Mouse (Mus musculus): ENCODE results near the gene Tmem120b.

- TF ChIP-seq POLR2A (IDR thresholded peaks at IDR 0.05; ENCODE audit: borderline replicate concordance, control insufficient read depth, low read depth, low read length) (peak; percentile 34; the same call in 1 of the 2 replicates), CTCF (IDR thresholded peaks at IDR 0.05; ENCODE audit: control insufficient read depth, insufficient read depth, low read length) (no peak)
These were observed 69.1 kb downstream of the Tmem120b start for GRCm38 (mm10) chr5:123137044-123137909.
